Mouse (Mus musculus) testis, adult 2 months (tissue): ENCODE results near the gene Tnfsfm13.

Experiments
- CTCF ChIP-seq: fragments of 200-500 bp; IDR thresholded peaks from 2 replicates; pipeline ENCODE4 v1.5.1; 2012; ENCODE audit warnings: low read depth, mild to moderate bottlenecking, inconsistent platforms, low read length, moderate library complexity; ENCODE audit not compliant: control insufficient read depth, insufficient read depth, insufficient replicate concordance
- POLR2A ChIP-seq: fragments of 200-500 bp; IDR thresholded peaks from 2 replicates; pipeline ENCODE4 v1.6.1; 2012; ENCODE audit warnings: low read depth, mild to moderate bottlenecking, inconsistent platforms, low read length, moderate library complexity; ENCODE audit not compliant: control insufficient read depth

DNA sequence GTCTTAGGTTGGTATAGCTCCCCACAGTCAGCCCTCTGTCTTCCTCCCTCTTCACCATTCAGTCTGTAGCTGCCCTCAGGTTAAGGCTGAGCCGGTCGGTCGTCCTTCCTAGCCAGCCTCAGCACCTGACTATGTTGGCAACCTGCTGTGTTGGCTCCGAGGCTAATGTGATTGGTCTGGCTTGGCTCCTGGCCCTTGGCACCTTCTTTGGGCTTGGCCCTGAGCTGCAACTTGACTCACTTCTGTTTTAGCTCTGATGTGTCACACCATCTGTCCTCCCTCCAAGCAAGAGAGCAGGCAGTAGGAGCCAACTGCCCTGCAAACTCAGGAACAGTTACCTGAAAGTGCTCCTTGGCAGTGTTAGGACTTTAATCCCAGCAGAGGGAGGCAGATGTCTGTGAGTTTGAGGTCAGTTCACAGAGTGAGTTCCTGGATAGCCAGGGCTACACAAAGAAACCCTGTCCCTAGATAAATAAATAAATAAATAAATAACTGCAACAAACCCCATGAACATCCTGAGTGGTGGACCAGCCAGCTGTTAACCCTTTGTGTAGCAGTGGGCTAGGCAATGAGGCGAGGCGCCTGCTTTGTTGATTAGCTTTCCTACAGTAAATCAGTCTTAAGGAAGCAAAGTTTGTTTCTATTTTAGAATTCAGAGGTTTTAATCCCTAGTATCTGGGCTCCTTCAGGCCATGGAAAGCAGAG, 11.0 kb upstream of the Tnfsfm13 start:
- no peak for TF ChIP-seq CTCF
- no peak for TF ChIP-seq POLR2A
